Comparison of ENCODE assay signal across 20 mouse cellular contexts in genomic region chr13:106318476-106318875, GRCm38 (mm10).
A peak's percentile ranks its signal among the peaks of the same experiment; 100 is the strongest.
DNase-seq lines count a peak whose midpoint lies in the region; ATAC-seq and TF ChIP-seq lines count a peak whose summit lies in the region.
"Had no signal": no experiment of that assay in that cellular context is flagged by ENCODE, and none has a peak within 500 bp of the region (broad histone marks: within the 10 kb centered on the region; RNA-seq: fewer than 3 reads in every experiment).

No protein-coding gene starts in this region.

- H3K9ac ChIP-seq in forebrain, postnatal 0 days, result no peak overlapping the region
- no peak overlapping the region for H3K9ac ChIP-seq in forebrain, embryonic 11.5 days (ENCODE audit: low read length)
- no peak overlapping the region for H3K9ac ChIP-seq in forebrain, embryonic 15.5 days (replicated peaks)
- H3K9ac ChIP-seq in midbrain, postnatal 0 days (replicated peaks; ENCODE audit: low read length, poor library complexity, severe bottlenecking), result no peak overlapping the region
- no peak overlapping the region for H3K9ac ChIP-seq in liver, embryonic 12.5 days
- H3K9ac ChIP-seq: embryonic facial prominence, embryonic 15.5 days; heart, embryonic 15.5 days; hindbrain, embryonic 13.5 days had no signal

- peak overlapping the region; percentile 63; the same call in 1 of the 2 replicates for H3K27ac ChIP-seq in forebrain, embryonic 10.5 days
- no peak overlapping the region for H3K27ac ChIP-seq in forebrain, postnatal 0 days (ENCODE audit: low read depth, low read length)
- H3K27ac ChIP-seq in forebrain, embryonic 11.5 days (ENCODE audit: low read depth, low read length), result peak overlapping the region; percentile 57; the same call in 1 of the 2 replicates
- peak overlapping the region; percentile 54 for H3K27ac ChIP-seq in forebrain, embryonic 15.5 days (replicated peaks)
- H3K27ac ChIP-seq in midbrain, postnatal 0 days (ENCODE audit: low read depth, low read length), result peak overlapping the region; percentile 47; the same call in 1 of the 2 replicates
- H3K27ac ChIP-seq in liver, embryonic 12.5 days, result no peak overlapping the region
- H3K27ac ChIP-seq: embryonic facial prominence, embryonic 15.5 days; heart, adult 2 months; heart, embryonic 15.5 days; hindbrain, embryonic 13.5 days; hindbrain, postnatal 0 days had no signal

- no peaks in the 10 kb centered on the region for H3K27me3 ChIP-seq in forebrain, embryonic 10.5 days (ENCODE audit: poor library complexity, severe bottlenecking)
- no peaks in the 10 kb centered on the region for H3K27me3 ChIP-seq in forebrain, postnatal 0 days (ENCODE audit: insufficient read depth, low read length)
- no peaks in the 10 kb centered on the region for H3K27me3 ChIP-seq in forebrain, embryonic 11.5 days (ENCODE audit: control insufficient read depth, insufficient read depth, low read length)
- H3K27me3 ChIP-seq in forebrain, embryonic 15.5 days, result no peaks in the 10 kb centered on the region
- H3K27me3 ChIP-seq in midbrain, postnatal 0 days (ENCODE audit: insufficient read depth, low read length), result no peaks in the 10 kb centered on the region
- H3K27me3 ChIP-seq in liver, embryonic 12.5 days (replicated peaks), result no peaks in the 10 kb centered on the region
- H3K27me3 ChIP-seq: embryonic facial prominence, embryonic 15.5 days; heart, embryonic 15.5 days; hindbrain, embryonic 13.5 days had no signal

- no peak overlapping the region for H3K4me2 ChIP-seq in forebrain, postnatal 0 days (ENCODE audit: low read depth)
- H3K4me2 ChIP-seq in forebrain, embryonic 11.5 days (ENCODE audit: low read depth, low read length, severe bottlenecking), result no peak overlapping the region
- no peak overlapping the region for H3K4me2 ChIP-seq in forebrain, embryonic 15.5 days (replicated peaks)
- no peak overlapping the region for H3K4me2 ChIP-seq in midbrain, postnatal 0 days (ENCODE audit: low read depth, low read length, poor library complexity, severe bottlenecking)
- H3K4me2 ChIP-seq in liver, embryonic 12.5 days, result no peak overlapping the region
- H3K4me2 ChIP-seq: embryonic facial prominence, embryonic 15.5 days; heart, embryonic 11.5 days; heart, embryonic 15.5 days; hindbrain, embryonic 13.5 days had no signal

- DNase-seq in forebrain, embryonic 10.5 days (ENCODE audit: extremely low spot score, low spot score), result no peak
- DNase-seq in forebrain, postnatal 0 days, result no peak
- DNase-seq in forebrain, embryonic 11.5 days (ENCODE audit: low spot score), result no peak
- no peak for DNase-seq in midbrain, postnatal 0 days (ENCODE audit: low spot score)
- DNase-seq in natural killer cell, adult 2 months (ENCODE audit: low spot score in 2 of 2), result no peak
- DNase-seq: adrenal gland, postnatal 10 days; cerebellum, adult 11-12 months; cerebellum, adult 9-11 months; cerebellum, postnatal 36 days; gastrocnemius, postnatal 10 days; heart, adult 2 months; heart, postnatal 14 days had no signal

- no peaks in the 10 kb centered on the region for H3K9me3 ChIP-seq in forebrain, embryonic 10.5 days
- H3K9me3 ChIP-seq in forebrain, postnatal 0 days (ENCODE audit: low read length), result no peaks in the 10 kb centered on the region
- no peaks in the 10 kb centered on the region for H3K9me3 ChIP-seq in forebrain, embryonic 11.5 days (ENCODE audit: control insufficient read depth, low read length)
- no peaks in the 10 kb centered on the region for H3K9me3 ChIP-seq in forebrain, embryonic 15.5 days
- H3K9me3 ChIP-seq in midbrain, postnatal 0 days (ENCODE audit: low read length), result no peaks in the 10 kb centered on the region
- H3K9me3 ChIP-seq in liver, embryonic 12.5 days (replicated peaks), result no peaks in the 10 kb centered on the region
- H3K9me3 ChIP-seq: embryonic facial prominence, embryonic 15.5 days; heart, embryonic 15.5 days; hindbrain, embryonic 13.5 days had no signal

- no peak overlapping the region for H3K4me3 ChIP-seq in forebrain, embryonic 10.5 days
- H3K4me3 ChIP-seq in forebrain, postnatal 0 days (ENCODE audit: low read depth, low read length), result no peak overlapping the region
- H3K4me3 ChIP-seq in forebrain, embryonic 11.5 days (ENCODE audit: low read depth, low read length), result no peak overlapping the region
- H3K4me3 ChIP-seq in forebrain, embryonic 15.5 days, result no peak overlapping the region
- no peak overlapping the region for H3K4me3 ChIP-seq in midbrain, postnatal 0 days (ENCODE audit: low read depth, low read length)
- no peak overlapping the region for H3K4me3 ChIP-seq in liver, embryonic 12.5 days
- H3K4me3 ChIP-seq: embryonic facial prominence, embryonic 15.5 days; erythroblast, embryonic 14.5 days; heart, adult 2 months; heart, embryonic 15.5 days; hindbrain, embryonic 13.5 days had no signal

- peaks cover 12% of the 10 kb centered on the region for H3K4me1 ChIP-seq in forebrain, embryonic 10.5 days
- H3K4me1 ChIP-seq in forebrain, postnatal 0 days (ENCODE audit: insufficient read depth), result no peaks in the 10 kb centered on the region
- no peaks in the 10 kb centered on the region for H3K4me1 ChIP-seq in forebrain, embryonic 11.5 days (replicated peaks; ENCODE audit: control insufficient read depth, insufficient read depth, low read length)
- H3K4me1 ChIP-seq in forebrain, embryonic 15.5 days, result peaks cover 10% of the 10 kb centered on the region
- H3K4me1 ChIP-seq in midbrain, postnatal 0 days (ENCODE audit: insufficient read depth, low read length), result peaks cover 3% of the 10 kb centered on the region; the same call in 1 of the 2 replicates
- no peaks in the 10 kb centered on the region for H3K4me1 ChIP-seq in liver, embryonic 12.5 days
- H3K4me1 ChIP-seq: embryonic facial prominence, embryonic 15.5 days; heart, embryonic 15.5 days; hindbrain, embryonic 13.5 days had no signal

- no peak for TF ChIP-seq CTCF in forebrain, postnatal 0 days (IDR thresholded peaks at IDR 0.05; ENCODE audit: low read depth)
- TF ChIP-seq CTCF in midbrain, postnatal 0 days (IDR thresholded peaks at IDR 0.05), result no peak

- WGBS in forebrain, embryonic 10.5 days, result 83% methylated on average over 6 of the region's 6 CpGs
- WGBS in forebrain, postnatal 0 days, result 27% methylated on average over 6 of the region's 6 CpGs
- 61% methylated on average over 6 of the region's 6 CpGs for WGBS in forebrain, embryonic 11.5 days
- 26% methylated on average over 6 of the region's 6 CpGs for WGBS in forebrain, embryonic 15.5 days
- 60% methylated on average over 6 of the region's 6 CpGs for WGBS in midbrain, postnatal 0 days
- 62% methylated on average over 6 of the region's 6 CpGs for WGBS in liver, embryonic 12.5 days (ENCODE audit: insufficient replicate concordance)

- ATAC-seq in forebrain, postnatal 0 days, result no peak
- 0 out of 2 replicates have a peak, but pooled peaks have one; percentile 16 for ATAC-seq in forebrain, embryonic 11.5 days (replicated peaks; ENCODE audit: low FRiP score)
- ATAC-seq in forebrain, embryonic 15.5 days (replicated peaks), result peak; percentile 72
- ATAC-seq in midbrain, postnatal 0 days (ENCODE audit: low FRiP score), result no peak
- ATAC-seq in liver, embryonic 12.5 days, result no peak

- H3K36me3 ChIP-seq in forebrain, embryonic 10.5 days (replicated peaks), result no peaks in the 10 kb centered on the region
- no peaks in the 10 kb centered on the region for H3K36me3 ChIP-seq in forebrain, postnatal 0 days (ENCODE audit: insufficient read depth)
- H3K36me3 ChIP-seq in forebrain, embryonic 11.5 days (ENCODE audit: control insufficient read depth, insufficient read depth, low read length), result no peaks in the 10 kb centered on the region
- H3K36me3 ChIP-seq in forebrain, embryonic 15.5 days, result no peaks in the 10 kb centered on the region
- H3K36me3 ChIP-seq in midbrain, postnatal 0 days (ENCODE audit: insufficient read depth, low read length), result no peaks in the 10 kb centered on the region
- H3K36me3 ChIP-seq in liver, embryonic 12.5 days, result no peaks in the 10 kb centered on the region
- H3K36me3 ChIP-seq: embryonic facial prominence, embryonic 15.5 days; heart, embryonic 15.5 days; hindbrain, embryonic 13.5 days had no signal

Comparison
In these comparisons a context has a peak if more than half of its experiments do, and no peak if none do; other contexts are left out.
1. H3K27ac ChIP-seq: peak in forebrain, embryonic 10.5 days (single experiment), forebrain, embryonic 11.5 days (single experiment), forebrain, embryonic 15.5 days (single experiment) and midbrain, postnatal 0 days (single experiment); none in forebrain, postnatal 0 days (single experiment) and liver, embryonic 12.5 days (single experiment).
2. ATAC-seq: peak in forebrain, embryonic 11.5 days (single experiment) and forebrain, embryonic 15.5 days (single experiment); none in forebrain, postnatal 0 days (single experiment), midbrain, postnatal 0 days (single experiment) and liver, embryonic 12.5 days (single experiment).